Mouse (Mus musculus) liver, embryonic 16.5 days (tissue): ENCODE measurements around the gene Tff1. TPM values are rescaled to one million over a fixed set of nuclear protein-coding genes. Genes with fewer than 3 reads are reported as not detected.

ENCODE experiments used
- ATAC-seq: fragments of 200-750 bp; cut with Nextera tagmentation; 2 replicates; pipeline ENCODE4 v1.8.0; 2017; ENCODE audit warnings: low read depth, mild to moderate bottlenecking, moderate number of reproducible peaks, moderate library complexity
- H3K27ac ChIP-seq: fragments of 300-500 bp; sonication (generic); 2 replicates; pipeline ENCODE4 v1.5.1; 2014; ENCODE audit warnings: mild to moderate bottlenecking, low read length
- H3K27me3 ChIP-seq: fragments of 300-500 bp; sonication (generic); 2 replicates; pipeline ENCODE4 v1.6.1; 2014; ENCODE audit warnings: low read depth, low read length, mixed read lengths; ENCODE audit not compliant: control insufficient read depth, insufficient read depth
- H3K36me3 ChIP-seq: fragments of 300-500 bp; sonication (generic); 2 replicates; pipeline ENCODE4 v1.6.1; 2014; ENCODE audit warnings: mild to moderate bottlenecking; ENCODE audit not compliant: control insufficient read depth, insufficient read depth
- H3K4me1 ChIP-seq: fragments of 300-500 bp; sonication (generic); 2 replicates; pipeline ENCODE4 v1.6.1; 2014; ENCODE audit warnings: low read depth, low read length, mixed read lengths; ENCODE audit not compliant: control insufficient read depth
- H3K4me2 ChIP-seq: fragments of 300-500 bp; sonication (generic); 2 replicates; pipeline ENCODE4 v1.6.1; 2014; ENCODE audit warnings: low read depth, low read length, mixed read lengths
- H3K4me3 ChIP-seq: fragments of 300-500 bp; sonication (generic); 2 replicates; pipeline ENCODE4 v1.5.1; 2014; ENCODE audit warnings: low read depth, mild to moderate bottlenecking, low read length
- H3K9ac ChIP-seq: fragments of 300-500 bp; sonication (generic); 2 replicates; pipeline ENCODE4 v1.6.1; 2014; ENCODE audit warnings: low read depth, low read length
- H3K9me3 ChIP-seq: fragments of 300-500 bp; sonication (generic); replicated peaks from 2 replicates; pipeline ENCODE4 v1.6.1; 2016; ENCODE audit warnings: low read length; ENCODE audit not compliant: control insufficient read depth
- WGBS: fragments of 180-500 bp; shearing (Covaris S2); extraction: QIAGEN DNeasy Blood & Tissue Kit; methylation state at CpG from one replicate; pipeline ENCODE4 v1.1.7; 2014; ENCODE audit not compliant: insufficient replicate concordance; 5-methylcytosine and 5-hydroxymethylcytosine counted together
- polyA plus RNA-seq: library from polyadenylated mRNA; unstranded; fragments of >200 nt; fragmentation: Nextera tagmentation; extraction: Ambion mirVana; gene quantifications from 2 replicates; pipeline ENCODE4 v1.2.1, GENCODE M21; 2015

Gene Tff1
- polyA plus RNA-seq, 1 experiment from 2014 or later = 0.50 TPM

DNA sequence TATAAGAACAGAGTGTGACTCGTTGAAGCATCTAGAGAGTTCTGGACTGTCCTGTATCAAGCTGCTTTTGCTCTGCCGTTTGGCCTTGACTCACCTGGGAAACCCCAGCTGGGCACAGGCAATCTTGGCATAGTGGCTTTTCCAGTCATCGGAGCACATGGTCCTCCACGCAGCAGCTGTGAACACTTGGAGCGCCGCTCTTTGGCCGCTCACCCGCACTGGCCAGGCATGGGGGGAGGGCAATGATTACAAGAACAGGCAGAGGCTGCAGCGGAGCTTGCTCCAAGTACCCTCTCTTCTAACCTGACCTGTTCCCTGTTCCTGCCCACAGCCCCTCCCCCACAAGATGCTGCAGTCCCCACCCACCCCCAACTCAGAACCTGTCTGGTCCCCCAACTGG is 28.3 kb upstream of the Tff1 start:
- WGBS = 80% methylated on average over 9 of the region's 9 CpGs
- Histone ChIP-seq H3K9ac (no peak overlapping the region), H3K9me3 (no peaks in the 10 kb centered on the region), H3K27me3 (no peaks in the 10 kb centered on the region), H3K4me1 (no peaks in the 10 kb centered on the region), H3K36me3 (no peaks in the 10 kb centered on the region), H3K27ac (no peak overlapping the region), H3K4me3 (no peak overlapping the region), H3K4me2 (no peak overlapping the region)
- no peak for ATAC-seq

DNA sequence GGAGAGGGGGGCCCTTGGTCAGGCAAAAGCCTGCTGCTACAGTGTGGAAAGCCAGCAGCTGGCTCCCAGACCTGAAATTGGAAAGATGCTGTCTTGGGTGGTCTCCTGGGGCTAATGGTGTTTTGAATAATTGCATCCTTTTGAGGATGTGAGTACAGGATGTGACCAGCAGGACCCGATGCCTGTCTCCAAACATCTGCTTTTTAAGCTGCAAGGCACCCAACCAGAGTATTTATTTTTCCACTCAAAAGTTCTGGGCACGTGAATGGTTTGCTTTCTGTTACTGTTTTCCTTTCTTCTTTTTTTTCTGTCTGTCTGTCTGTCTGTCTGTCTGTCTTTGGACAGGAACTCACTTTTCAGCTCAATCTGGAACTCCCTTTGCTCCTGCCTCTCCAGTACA is 27.6 kb upstream of the Tff1 start:
- Histone ChIP-seq H3K27ac (no peak overlapping the region), H3K27me3 (no peaks in the 10 kb centered on the region), H3K9me3 (no peaks in the 10 kb centered on the region), H3K36me3 (no peaks in the 10 kb centered on the region), H3K4me1 (no peaks in the 10 kb centered on the region), H3K4me2 (no peak overlapping the region), H3K9ac (no peak overlapping the region), H3K4me3 (no peak overlapping the region)
- ATAC-seq = no peak
- WGBS = 33% methylated on average over 2 of the region's 2 CpGs

DNA sequence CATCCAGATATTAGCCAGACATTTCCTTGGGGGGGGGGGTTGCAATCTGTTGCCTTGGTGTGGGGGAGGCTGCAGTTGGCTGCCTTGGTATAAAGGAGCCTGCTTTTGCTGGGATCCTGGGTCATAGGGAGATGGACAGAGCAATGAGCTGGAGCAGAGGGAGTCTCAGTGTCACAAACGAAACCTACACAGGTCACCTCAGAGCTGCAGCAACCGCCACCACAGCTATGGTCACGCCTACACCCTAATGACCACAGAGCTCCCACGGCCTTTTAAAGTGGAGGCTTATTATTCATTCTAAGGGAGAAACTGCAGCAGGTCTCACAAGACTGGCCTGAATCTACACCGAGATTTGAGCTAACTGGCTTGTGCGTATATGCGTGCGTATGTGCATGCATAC is 26.7 kb upstream of the Tff1 start:
- H3K9ac ChIP-seq = no peak overlapping the region
- no peak for ATAC-seq
- no peak overlapping the region for H3K27ac ChIP-seq
- H3K4me1 ChIP-seq = no peaks in the 10 kb centered on the region
- H3K4me2 ChIP-seq = no peak overlapping the region
- H3K9me3 ChIP-seq = no peaks in the 10 kb centered on the region
- WGBS = 68% methylated on average over 8 of the region's 8 CpGs
- no peaks in the 10 kb centered on the region for H3K36me3 ChIP-seq
- H3K4me3 ChIP-seq = no peak overlapping the region
- no peaks in the 10 kb centered on the region for H3K27me3 ChIP-seq

DNA sequence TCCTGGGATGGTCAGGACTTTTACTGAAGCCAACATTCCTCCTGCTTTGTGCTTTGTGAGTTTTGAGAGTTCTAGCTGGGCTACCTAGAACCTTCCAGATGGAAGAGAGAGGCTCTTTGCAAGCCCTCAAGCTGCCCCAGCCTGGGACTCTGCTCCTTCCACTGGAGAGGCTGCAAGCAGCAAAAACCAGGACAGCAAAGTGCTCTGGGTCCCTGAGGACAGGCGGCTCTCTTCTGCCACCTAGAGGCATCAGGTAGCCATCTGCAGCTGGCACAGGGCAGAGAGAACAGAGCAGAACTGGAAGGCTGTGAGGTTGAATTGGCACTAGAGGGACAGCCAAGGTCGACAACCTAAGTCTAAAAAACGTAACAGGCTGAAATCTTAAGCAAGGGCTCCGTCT is 22.3 kb upstream of the Tff1 start:
- ATAC-seq = no peak
- H3K4me2 ChIP-seq = no peak overlapping the region
- 14% methylated on average over 4 of the region's 4 CpGs for WGBS

GRCm38 (mm10) chr17:31184269-31184990 is 19.4 kb upstream of the Tff1 start:
- H3K36me3 ChIP-seq = no peaks in the 10 kb centered on the region
- 54% methylated on average over 12 of the region's 12 CpGs for WGBS
- H3K4me3 ChIP-seq = no peak overlapping the region
- no peak overlapping the region for H3K9ac ChIP-seq
- H3K27ac ChIP-seq = no peak overlapping the region
- no peak for ATAC-seq
- no peaks in the 10 kb centered on the region for H3K27me3 ChIP-seq
- H3K4me1 ChIP-seq = peaks cover 2% of the 10 kb centered on the region
- no peaks in the 10 kb centered on the region for H3K9me3 ChIP-seq
- no peak overlapping the region for H3K4me2 ChIP-seq

More for the DNA sequence above, 22.3 kb upstream of the Tff1 start:
- Histone ChIP-seq H3K9ac (no peak overlapping the region), H3K27ac (no peak overlapping the region), H3K4me1 (peaks cover 2% of the 10 kb centered on the region), H3K36me3 (no peaks in the 10 kb centered on the region), H3K4me3 (no peak overlapping the region), H3K9me3 (no peaks in the 10 kb centered on the region), H3K27me3 (no peaks in the 10 kb centered on the region)

DNA sequence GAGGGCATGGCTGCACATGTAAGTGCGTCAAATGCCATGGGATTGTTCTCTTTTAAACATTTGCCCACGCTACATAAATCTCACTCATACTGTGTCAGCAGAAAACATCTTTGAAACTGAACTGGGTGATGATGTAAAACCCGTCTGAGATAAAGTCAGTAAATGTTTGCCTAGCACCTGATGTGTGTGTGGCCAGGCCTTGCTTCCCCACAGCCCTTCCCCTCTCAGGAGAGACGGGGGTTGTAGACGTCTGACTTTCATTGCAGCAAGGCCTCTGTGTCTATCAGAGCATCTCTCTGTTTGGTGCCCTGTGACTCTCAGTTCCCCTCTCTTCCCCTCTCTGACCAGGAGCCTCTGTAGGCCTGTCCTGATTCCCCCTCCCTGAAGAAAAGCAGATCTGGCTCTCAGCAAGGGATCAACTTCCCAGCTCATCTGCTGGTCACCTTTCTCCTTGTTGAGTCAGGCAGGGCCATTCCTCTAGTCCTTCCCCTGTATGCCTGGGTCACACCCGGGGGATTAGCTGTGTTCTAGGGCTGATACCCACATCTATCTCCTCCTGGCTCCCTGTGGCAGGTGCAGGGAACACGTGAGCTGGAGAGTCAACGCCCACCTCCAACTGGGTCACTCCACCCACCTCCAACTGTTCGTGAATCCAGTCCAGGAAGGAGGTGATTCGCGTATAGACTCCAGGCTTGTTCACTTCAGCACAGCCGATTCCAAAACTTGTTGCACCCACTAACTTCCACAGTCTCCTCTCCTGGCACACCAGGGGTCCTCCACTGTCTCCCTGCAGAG is 18.3 kb upstream of the Tff1 start:
- H3K36me3 ChIP-seq = no peaks in the 10 kb centered on the region
- peaks cover 2% of the 10 kb centered on the region for H3K4me1 ChIP-seq
- no peak overlapping the region; the same call in 1 of the 2 replicates for H3K4me2 ChIP-seq
- 49% methylated on average over 12 of the region's 12 CpGs for WGBS
- H3K4me3 ChIP-seq = no peak overlapping the region
- H3K27me3 ChIP-seq = no peaks in the 10 kb centered on the region
- no peak overlapping the region for H3K9ac ChIP-seq
- H3K27ac ChIP-seq = no peak overlapping the region
- no peaks in the 10 kb centered on the region for H3K9me3 ChIP-seq
- ATAC-seq = peak; percentile 68

GRCm38 (mm10) chr17:31181490-31181889 is 16.4 kb upstream of the Tff1 start:
- H3K4me3 ChIP-seq = no peak overlapping the region
- no peaks in the 10 kb centered on the region for H3K27me3 ChIP-seq
- no peaks in the 10 kb centered on the region for H3K36me3 ChIP-seq
- no peaks in the 10 kb centered on the region for H3K9me3 ChIP-seq
- no peak overlapping the region for H3K9ac ChIP-seq
- no peak overlapping the region for H3K4me2 ChIP-seq
- no peak for ATAC-seq
- peaks cover 2% of the 10 kb centered on the region for H3K4me1 ChIP-seq
- no peak overlapping the region for H3K27ac ChIP-seq
- 50% methylated on average over 4 of the region's 4 CpGs for WGBS

DNA sequence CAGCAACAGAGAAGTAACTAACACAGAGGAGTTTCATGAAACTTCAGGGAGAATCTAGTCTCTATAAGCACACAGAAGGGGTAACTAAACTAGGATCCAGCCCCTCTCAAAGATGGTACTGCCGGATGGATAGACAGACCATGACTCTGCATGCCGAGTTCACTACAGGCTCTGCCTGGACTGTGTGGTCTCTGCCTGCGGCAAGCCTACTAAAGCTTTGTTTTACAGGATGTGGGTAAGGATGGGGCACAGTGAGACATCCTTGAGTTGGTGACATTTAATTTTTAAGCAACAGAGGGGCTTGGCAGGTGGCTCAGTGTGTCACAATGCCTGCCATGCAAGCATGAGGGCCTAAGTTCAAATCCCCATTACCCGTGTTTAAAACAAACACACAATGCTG is 11.2 kb upstream of the Tff1 start:
- ATAC-seq = no peak
- no peak overlapping the region for H3K9ac ChIP-seq
- H3K27me3 ChIP-seq = no peaks in the 10 kb centered on the region
- no peaks in the 10 kb centered on the region for H3K9me3 ChIP-seq
- H3K36me3 ChIP-seq = no peaks in the 10 kb centered on the region
- no peak overlapping the region for H3K27ac ChIP-seq
- H3K4me2 ChIP-seq = no peak overlapping the region
- WGBS = 40% methylated on average over 4 of the region's 4 CpGs
- H3K4me3 ChIP-seq = no peak overlapping the region
- H3K4me1 ChIP-seq = no peaks in the 10 kb centered on the region

DNA sequence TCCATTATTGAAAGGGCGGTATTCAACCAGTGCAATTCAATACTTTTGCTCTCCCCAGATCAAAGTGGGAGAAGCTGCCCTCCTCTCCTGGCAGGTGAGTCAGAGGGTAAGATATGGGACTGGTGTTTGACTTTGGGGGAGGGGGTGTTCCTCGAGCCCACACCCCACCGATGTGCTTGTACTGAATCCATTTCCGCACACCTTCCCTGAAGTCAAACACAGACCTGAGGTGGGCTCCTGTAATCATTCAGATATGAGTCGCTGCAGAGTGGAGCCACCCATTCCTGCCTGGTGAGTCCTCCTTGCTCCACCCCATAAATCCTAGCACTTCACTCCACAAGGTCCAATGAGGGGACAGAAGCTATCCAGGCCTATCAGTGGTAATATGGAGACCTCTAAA is 4.7 kb upstream of the Tff1 start:
- Histone ChIP-seq H3K27me3 (no peaks in the 10 kb centered on the region), H3K27ac (no peak overlapping the region), H3K4me3 (no peak overlapping the region), H3K4me1 (no peaks in the 10 kb centered on the region), H3K9me3 (no peaks in the 10 kb centered on the region), H3K9ac (no peak overlapping the region), H3K36me3 (no peaks in the 10 kb centered on the region), H3K4me2 (no peak overlapping the region)
- ATAC-seq = no peak
- 66% methylated on average over 5 of the region's 5 CpGs for WGBS
